Mouse (Mus musculus) embryo, embryonic 11.5 days (tissue): ENCODE measurements around the gene Klhl5.

Experiments used
- DNase-seq: peaks from one replicate; pipeline ENCODE4 v3.0.0-alpha.2; 2012; ENCODE audit warnings: low read depth, low spot score

The Klhl5 gene

GRCm38 (mm10) chr5:65145499-65146101, 38.3 kb downstream of the Klhl5 start:
- no peak for DNase-seq

- DNase-seq: no peak
These were observed 39.4 kb downstream of the Klhl5 start for GRCm38 (mm10) chr5:65146749-65147148.

- DNase-seq: no peak
These were observed 42.4 kb downstream of the Klhl5 start for GRCm38 (mm10) chr5:65149706-65150105.

- no peak for DNase-seq
These were observed 43.1 kb downstream of the Klhl5 start for GRCm38 (mm10) chr5:65150376-65150955.

GRCm38 (mm10) chr5:65151276-65151675, 43.9 kb downstream of the Klhl5 start:
- DNase-seq: no peak

- no peak for DNase-seq
These were observed 44.4 kb downstream of the Klhl5 start for GRCm38 (mm10) chr5:65151767-65152166.

- no peak for DNase-seq
These were observed 46.9 kb downstream of the Klhl5 start for GRCm38 (mm10) chr5:65154287-65154686.

GRCm38 (mm10) chr5:65156853-65157252, 49.5 kb downstream of the Klhl5 start:
- DNase-seq: no peak

DNA sequence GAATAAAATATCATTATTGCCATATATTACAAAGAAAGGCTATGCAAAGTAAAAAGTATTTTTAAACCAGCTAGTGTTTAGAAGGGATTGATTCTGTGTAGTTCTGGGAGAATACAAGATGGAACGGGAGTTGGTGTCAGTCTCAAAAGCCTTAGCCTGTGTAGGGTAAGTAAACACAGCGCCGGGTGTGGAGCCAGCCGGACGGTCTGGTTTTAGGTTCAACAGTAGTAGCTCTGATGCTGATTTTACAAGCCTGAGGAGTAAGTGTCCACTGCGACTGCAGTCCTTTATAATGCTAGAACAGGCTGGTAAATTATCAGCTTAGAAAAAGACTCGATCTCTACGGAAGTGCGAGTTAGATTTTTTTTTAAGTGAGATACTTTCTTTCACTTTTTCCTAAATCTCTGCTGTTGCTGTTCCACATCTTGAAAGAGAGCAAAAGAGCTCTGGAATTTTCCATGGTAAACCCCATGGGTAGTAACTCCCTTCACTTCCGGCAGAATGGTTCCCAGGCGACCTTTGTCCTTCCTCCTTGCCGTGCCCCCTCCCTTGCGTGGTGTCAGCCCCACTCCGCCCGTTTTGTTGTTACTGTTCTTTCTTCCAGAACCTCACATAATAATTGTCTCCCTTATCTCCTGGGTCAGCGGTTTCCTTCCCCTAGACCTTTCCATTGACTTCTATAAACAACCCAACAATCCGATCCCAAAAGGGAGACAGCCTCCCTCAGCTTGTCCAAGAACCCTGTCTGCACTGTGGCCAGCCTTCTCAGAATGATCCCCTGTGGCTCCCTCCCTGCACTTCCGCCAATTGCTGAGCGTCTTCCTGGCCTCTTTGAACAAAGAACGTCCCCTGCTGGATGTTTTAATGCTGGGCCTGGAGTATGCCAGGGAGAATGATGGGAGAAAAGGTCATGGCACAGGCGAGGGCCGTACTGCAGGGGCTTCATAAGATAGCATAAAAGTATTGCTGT, 50.4 kb downstream of the Klhl5 start:
- no peak for DNase-seq

- DNase-seq: no peak
These were observed 51.5 kb downstream of the Klhl5 start for GRCm38 (mm10) chr5:65158696-65159305.

DNA sequence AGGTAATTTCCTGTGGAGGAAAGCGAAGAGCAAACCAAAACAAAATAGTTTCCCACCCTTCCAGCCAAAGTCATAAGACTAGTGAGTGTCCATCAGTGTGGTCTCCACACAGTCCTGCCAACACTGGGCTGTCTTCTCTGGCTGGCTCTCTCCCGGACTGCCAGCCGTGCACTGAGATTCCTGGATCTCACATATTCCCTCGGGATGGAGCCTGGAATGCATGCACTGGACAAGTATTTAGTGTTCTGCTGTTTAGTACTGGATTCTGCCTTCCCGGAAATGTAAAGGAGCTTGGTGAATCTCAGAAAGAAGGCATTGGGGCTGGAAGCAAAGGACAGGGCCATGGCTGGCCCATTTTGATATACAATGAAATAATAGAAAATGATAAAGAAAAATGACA, 55.7 kb downstream of the Klhl5 start:
- no peak for DNase-seq

- no peak for DNase-seq
These were observed 56.3 kb downstream of the Klhl5 start for GRCm38 (mm10) chr5:65163489-65164092.

GRCm38 (mm10) chr5:65170206-65170605, 62.9 kb downstream of the Klhl5 start:
- no peak for DNase-seq

GRCm38 (mm10) chr5:65175035-65175917, 67.9 kb downstream of the Klhl5 start:
- no peak for DNase-seq

DNA sequence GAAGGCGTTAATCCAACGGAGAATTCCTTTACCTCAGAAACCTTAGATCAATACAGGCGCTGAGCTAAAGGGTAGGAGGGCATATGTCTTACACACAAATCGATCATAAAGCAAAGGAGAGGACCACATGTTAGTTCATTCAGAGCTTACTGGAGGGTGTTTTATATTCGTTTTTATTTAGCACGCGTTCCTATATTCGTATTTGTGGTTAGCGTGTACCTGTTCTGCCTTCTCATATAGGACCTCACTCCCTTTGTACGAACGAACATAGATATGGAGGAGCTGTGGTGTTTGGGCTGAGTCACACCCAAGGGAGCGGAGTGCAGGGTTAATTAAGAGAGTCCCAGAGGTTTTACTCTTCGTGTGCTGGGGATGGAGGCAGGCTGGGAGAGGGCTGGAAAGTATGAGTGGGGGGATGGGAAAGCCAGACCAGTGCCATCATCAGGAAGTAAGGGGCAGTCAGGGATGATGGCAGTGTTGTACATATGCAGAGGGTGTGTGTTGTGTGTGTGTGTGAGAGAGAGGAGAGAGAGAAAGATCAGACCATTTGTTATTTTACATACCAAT, 68.7 kb downstream of the Klhl5 start:
- DNase-seq: no peak

GRCm38 (mm10) chr5:65177026-65177514, 69.7 kb downstream of the Klhl5 start:
- peak; percentile 23 for DNase-seq

DNA sequence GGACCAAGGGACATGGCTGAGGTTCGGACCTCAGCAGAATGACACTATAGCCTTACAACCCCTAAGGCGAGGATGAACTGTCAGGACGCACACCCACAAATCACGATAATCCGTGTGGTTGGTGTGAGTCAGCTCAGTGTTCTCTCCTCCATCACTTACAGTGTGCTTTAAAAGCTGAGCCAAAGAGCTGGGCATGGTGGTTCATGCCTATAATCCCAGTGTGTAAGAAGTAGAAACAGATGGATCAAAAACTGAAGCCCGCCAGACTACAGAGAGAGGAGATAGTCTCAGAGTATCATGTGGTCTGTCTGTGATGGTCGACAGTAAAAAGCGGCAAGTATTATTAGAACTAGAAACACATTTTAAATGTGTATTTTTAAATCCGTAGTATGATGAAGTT, 71.1 kb downstream of the Klhl5 start:
- no peak for DNase-seq

DNA sequence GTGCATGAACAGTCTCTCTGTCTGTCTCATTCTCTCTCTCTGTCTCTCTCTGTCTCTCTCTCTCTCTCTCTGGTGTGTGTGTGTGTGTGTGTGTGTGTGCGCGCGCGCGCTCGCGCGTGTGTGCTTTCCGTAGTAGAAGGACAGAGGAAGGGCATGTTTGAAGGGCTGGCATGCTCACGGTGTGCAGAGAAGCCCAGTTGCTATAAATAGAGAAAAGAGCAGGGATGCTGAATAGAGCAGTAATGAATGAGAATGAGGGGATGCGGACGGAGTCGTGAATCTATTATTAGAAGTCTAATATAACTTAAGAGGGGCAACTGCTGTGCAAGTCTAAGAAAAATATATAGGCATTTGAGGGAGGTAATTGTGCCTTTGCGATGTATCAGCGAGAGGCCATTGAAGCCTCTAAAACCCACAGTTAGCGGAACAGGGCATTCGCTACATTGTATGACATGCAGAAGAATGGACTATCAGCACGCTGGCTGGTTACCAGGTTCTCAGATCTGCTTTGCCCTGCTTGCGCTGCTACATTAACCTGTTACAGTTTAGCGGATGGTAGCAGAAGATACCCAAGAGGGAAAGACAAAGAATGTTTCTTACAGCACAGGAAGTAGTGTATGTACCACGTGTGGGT, 73.9 kb downstream of the Klhl5 start:
- no peak for DNase-seq

- no peak for DNase-seq
These were observed 74.4 kb downstream of the Klhl5 start for GRCm38 (mm10) chr5:65181794-65182169.

DNA sequence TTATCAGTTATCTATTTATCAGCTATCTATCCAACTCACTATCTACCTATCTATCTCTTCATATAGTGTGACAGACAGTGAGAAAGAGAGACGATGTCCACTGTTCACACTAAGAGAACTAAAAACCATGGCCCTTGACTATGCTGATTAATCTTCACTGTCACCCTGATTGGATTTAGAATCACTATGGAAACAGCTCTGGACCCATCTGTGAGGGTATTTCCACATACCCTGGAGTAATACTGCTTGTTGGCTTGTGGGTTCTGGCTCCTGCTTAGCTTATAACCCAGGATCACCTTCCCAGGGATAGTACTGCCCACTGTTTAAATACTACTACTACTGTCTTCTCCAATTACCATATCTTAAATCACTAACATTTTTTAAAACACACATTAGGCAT, 74.9 kb downstream of the Klhl5 start:
- DNase-seq: no peak
